Mouse (Mus musculus) Muller cell, postnatal 12 days (primary cell): ENCODE data around the gene Irs3.

Source experiments
- DNase-seq: peaks from one replicate; pipeline ENCODE4 v3.0.0-alpha.2; 2015; ENCODE audit errors: inconsistent ontology term

Irs3 gene

DNA sequence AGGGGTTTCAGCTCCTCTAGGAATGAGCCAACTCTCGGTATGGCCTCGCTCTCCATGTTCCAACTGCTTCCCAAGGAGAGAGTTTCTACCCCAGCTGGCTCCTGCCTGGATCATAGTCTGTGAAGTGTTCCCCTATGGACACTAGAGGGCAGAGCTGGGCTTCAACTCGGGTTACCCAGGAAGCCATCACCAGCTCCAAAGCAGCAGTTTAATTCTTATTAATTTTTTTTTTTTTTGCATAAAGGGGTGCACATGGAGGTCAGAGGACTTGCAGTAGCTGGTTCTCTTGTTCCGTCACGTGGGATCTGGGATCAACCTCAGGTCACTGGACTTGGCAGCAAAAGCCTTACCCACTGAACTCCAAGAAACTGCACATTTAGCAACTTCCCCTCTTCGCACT lies 11.5 kb upstream of the Irs3 start:
- peak; percentile 70 for DNase-seq

GRCm38 (mm10) chr5:137654746-137655145 lies 9.2 kb upstream of the Irs3 start:
- DNase-seq: no peak

DNA sequence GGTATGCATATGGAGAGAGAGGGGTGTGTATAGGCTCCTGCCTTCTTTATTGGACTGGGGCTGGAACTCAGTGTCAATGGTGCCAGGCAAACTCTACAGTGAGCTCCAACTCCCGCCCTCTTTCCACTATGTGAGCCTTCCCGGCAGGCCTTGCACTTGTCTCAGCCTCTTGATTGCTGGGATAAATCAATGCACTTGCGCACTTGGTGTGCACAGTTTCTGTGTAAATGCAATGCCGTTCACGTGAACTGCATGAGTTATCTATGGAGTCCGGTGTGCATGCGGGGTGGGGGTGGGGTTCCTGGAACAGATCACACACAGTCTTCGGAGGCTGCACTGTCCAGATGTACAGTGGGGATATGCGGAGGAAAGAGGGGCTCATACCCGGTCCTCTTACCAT lies 7.9 kb upstream of the Irs3 start:
- no peak for DNase-seq

- DNase-seq: peak; percentile 52
These were observed 7.0 kb upstream of the Irs3 start for GRCm38 (mm10) chr5:137652474-137652873.

- DNase-seq: no peak
These were observed 4.4 kb upstream of the Irs3 start for GRCm38 (mm10) chr5:137649669-137650571.

- no peak for DNase-seq
These were observed 3.7 kb upstream of the Irs3 start for GRCm38 (mm10) chr5:137649251-137649650.

DNA sequence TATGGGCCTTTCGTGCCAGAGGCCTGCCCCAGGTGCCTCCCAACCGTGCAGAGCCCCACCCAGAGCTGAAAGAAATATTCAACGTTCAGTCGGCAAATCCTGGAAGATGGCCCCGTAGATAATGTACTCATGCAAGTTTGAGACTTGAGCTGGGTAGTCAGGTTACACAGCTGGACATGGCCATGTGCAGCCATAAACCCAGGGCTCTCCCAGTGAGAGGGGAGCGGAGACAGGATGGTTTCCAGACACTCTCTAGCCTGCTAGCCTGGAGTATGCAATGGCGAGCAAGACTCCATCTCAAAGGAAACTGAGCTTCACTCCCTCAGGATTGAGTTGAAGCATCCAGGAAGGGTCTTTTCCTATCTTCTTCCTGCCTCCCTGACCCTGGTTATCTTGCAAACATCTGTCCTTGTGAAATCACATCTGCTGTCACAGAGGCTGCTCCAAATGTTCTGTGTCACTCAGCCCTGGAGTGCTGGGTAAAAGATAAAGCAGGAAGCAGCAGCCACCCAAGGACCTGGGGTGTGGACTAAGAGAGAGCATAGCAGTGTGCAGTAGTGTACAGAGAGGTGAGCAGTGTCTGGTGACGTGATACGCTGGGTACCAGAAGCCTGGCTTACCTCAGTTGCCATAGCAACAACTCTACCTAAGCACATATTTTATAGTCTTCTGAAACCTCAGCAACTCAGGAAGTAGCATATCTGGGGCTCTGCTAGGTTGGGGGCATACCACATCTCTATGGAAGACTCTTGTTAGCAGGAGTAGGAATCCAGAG lies 2.5 kb upstream of the Irs3 start:
- DNase-seq: no peak

DNA sequence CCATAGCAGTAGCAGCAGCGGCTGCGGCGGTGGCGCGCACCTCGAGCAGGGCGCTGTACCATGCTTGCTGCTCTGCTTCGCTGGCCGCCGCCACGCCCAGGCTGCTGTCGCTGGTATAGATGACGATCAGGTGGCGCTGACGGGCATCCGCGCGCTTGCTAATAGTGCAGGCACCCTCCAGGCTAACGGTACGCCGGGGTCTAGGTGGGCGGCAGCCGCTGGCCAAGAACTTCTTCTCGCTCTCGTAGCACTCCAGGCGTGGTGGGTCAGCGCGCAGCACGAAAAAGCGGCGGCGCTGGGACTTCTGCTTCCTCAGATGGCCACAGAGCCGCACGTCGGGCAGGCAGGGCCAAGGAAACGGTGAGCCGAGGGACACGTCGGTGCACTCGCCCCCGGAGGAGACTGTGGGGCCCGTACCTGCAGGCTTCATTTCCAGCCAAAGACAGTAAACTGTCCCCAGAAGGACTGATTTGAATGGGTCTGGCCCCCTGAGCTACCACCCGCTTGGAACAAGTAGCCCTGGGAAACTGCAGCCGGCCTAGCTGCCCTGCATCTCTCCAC lies 343 bp downstream of the Irs3 start:
- no peak for DNase-seq

GRCm38 (mm10) chr5:137644484-137644883 lies 1.0 kb downstream of the Irs3 start:
- DNase-seq: no peak

DNA sequence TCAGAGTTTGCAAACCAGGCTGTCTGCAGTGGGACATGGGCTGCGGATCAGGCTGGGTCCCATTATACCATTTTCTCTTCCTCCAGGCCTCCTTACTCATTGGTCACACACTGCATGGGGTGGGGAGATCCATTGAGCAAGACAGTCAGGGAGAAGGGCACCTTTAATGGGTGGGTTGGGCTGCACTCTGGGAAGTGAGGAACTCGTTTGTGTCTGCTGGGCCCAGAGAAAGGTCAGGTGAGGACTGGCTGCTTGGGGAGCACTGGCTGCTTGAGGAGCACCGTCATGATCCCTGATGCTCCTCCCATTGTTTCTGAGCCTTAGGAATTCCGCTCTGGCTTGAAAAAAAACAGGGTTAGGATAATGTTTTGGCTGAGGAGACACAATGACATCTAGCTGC lies 2.6 kb downstream of the Irs3 start:
- no peak for DNase-seq

DNA sequence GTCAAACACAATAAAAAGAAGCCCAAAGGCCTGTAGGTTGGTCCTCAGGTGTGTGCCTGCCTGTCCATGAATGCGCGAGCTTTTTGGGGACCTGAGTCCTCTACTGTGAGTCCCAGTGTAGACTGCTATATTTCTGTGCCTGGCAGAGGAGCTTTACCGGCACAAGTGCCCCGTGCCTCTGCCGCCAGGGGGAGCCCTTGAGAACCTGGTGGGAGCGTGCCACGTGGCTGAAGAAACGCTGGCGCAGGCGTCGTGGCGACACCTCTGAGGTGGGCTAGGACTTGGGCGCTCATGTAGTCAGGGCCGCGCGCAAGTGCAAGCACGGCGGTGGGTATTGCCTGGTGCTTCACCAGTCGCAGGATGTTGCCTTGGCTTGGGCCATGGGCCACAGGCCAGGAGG lies 4.5 kb downstream of the Irs3 start, which contains the start of gene Sap25:
TSS of gene Sap25 (plus strand) at position 281 of the 400 bp plus-strand sequence.
- no peak for DNase-seq

DNA sequence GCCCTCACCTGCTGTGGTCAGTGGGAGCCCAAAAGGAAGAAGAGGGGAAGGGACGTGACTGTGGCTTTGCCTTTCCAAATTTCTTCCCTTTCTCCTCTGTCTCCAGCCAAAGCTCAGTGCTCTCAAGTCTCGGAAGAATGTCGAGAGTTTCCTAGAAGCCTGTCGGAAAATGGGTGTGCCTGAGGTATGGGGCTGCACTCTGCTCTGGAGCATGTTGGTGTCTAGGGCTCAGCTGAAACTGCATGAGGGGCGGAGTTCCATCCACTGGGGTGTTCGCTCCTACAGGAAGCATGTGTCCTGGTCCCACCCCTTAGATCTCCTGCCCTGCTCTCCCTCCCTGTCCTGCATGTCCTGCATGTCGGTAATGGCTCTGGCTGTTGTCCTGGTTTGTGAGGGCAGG lies 6.0 kb downstream of the Irs3 start:
- DNase-seq: no peak

GRCm38 (mm10) chr5:137633397-137634084 lies 12.0 kb downstream of the Irs3 start:
- DNase-seq: no peak

DNA sequence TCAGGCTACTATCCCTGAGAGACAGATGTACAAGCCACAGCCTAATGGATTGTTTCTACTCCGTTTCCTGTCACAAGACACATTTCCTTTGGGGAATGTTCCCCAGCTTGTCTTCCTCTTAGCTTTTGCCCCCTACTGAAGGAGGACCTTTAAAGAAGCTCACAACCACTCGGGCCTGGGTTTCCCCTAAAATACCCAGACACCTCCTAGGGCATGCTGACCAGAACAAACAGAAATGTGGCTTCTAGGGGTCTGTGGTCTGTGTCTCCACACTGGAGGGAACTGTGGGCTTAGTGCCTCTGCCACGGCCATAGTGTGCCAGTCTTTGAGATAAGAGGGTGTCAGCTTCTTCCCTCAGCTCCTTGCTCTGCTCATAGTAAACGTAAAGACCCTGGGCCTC lies 13.9 kb downstream of the Irs3 start:
- no peak for DNase-seq

GRCm38 (mm10) chr5:137631171-137631570 lies 14.3 kb downstream of the Irs3 start:
- DNase-seq: no peak

DNA sequence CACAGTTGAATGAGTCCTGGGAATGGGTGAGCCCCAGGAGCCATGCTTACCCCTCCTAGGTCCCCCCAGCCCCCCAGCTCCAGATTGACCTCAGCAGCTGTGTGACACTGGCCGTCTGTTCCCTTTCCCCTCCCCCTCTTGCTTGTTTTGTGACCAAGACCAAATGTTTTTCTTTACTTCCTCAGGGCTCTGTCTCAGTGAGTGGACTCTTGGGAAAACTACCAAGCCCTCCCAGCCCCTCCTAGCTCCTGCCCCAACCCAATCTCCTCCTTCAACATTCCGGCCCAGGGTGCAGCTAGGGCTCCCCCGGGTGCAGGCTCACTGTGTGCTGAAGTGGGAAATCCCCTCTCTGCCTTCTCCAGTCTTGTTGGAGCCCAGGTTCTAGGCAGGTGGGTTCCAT lies 14.9 kb downstream of the Irs3 start:
- no peak for DNase-seq

GRCm38 (mm10) chr5:137629906-137630545 lies 15.5 kb downstream of the Irs3 start:
- DNase-seq: no peak

DNA sequence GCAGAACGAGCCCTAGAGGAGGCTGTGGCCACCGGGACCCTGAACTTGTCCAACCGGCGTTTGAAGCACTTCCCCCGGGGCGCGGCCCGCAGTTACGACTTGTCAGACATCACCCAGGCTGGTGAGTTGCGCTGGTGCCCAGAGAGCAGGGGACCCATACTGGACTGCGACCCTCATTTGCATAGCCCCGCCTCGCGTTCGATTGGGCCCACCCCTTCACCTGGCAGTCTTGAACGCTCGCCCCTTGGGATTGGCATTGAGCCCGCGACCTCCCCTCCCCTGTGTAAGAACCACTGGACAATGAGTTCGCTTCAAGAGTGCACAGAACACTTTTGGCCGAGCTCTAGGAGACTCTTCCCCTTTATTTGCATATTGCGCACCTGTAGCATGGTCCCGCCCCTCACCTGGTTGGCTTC lies 16.2 kb downstream of the Irs3 start:
- no peak for DNase-seq

GRCm38 (mm10) chr5:137628498-137629305 lies 16.8 kb downstream of the Irs3 start, which contains the start of the genes Fbxo24, Lrch4 and Gm20605:
TSS of gene Fbxo24 (minus strand) at chr5:137629002.
TSS of gene Lrch4 (plus strand) at chr5:137629121.
TSS of gene Gm20605 (plus strand) at chr5:137629175.
- DNase-seq: peak; percentile 100

- DNase-seq: no peak
These were observed 17.5 kb downstream of the Irs3 start for GRCm38 (mm10) chr5:137627991-137628390.
